Mouse (Mus musculus): Measurements from ENCODE around the gene Klk10. TPM values are rescaled to one million over a fixed set of nuclear protein-coding genes. Genes with fewer than 3 reads are reported as not detected.

Klk10 gene
- polyA plus RNA-seq, 1 experiment from 2014 or later, result 0.20 TPM

GRCm38 (mm10) chr7:43777423-43777822 is 3.4 kb upstream of the Klk10 start:
- no peaks in the 10 kb centered on the region for H3K36me3 ChIP-seq
- DNase-seq (ENCODE audit: low spot score), result peak; percentile 19
- no peak overlapping the region for H3K27ac ChIP-seq

GRCm38 (mm10) chr7:43778176-43778970 is 2.5 kb upstream of the Klk10 start:
- Histone ChIP-seq H3K27ac (no peak overlapping the region), H3K36me3 (no peaks in the 10 kb centered on the region), H3K27me3 (ENCODE audit: low read depth, poor library complexity, severe bottlenecking) (peaks cover 12% of the 10 kb centered on the region), H3K4me3 (no peak overlapping the region), H3K4me1 (peaks cover 11% of the 10 kb centered on the region), H3K9me3 (replicated peaks) (no peaks in the 10 kb centered on the region)
- WGBS, result 92% methylated on average over 10 of the region's 10 CpGs
- peak; percentile 16 for DNase-seq (ENCODE audit: low spot score)

More at GRCm38 (mm10) chr7:43777423-43777822, 3.4 kb upstream of the Klk10 start:
- Histone ChIP-seq H3K27me3 (ENCODE audit: low read depth, poor library complexity, severe bottlenecking) (0 out of 2 replicates have a peak, but pooled peaks cover 4% of the 10 kb centered on the region), H3K9me3 (replicated peaks) (no peaks in the 10 kb centered on the region), H3K4me3 (no peak overlapping the region), H3K4me1 (peaks cover 5% of the 10 kb centered on the region)
- 89% methylated on average over 12 of the region's 12 CpGs for WGBS

DNA sequence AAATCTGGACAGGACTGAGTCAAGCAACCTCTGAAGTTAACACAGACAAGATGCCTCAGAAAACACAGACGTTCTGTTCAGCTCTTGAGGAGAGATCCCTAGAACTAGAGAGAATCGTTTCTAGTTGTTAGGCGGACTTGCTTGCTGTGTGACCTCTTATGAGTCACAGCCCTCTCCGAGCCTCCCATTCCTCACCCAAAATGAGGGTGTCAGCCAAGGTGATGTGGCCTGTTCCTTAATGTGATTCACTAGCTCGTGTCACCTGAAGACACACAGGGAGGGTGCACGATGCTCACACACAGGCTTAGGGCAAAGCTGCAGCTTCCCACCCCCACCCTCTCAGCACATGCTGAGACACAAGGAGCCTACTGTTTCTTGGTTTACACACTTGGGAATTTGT is 594 bp upstream of the Klk10 start:
- H3K4me1 ChIP-seq, result peaks cover 7% of the 10 kb centered on the region
- no peak overlapping the region for H3K27ac ChIP-seq
- H3K9me3 ChIP-seq (replicated peaks), result no peaks in the 10 kb centered on the region
- 75% methylated on average over 6 of the region's 6 CpGs for WGBS
- no peak overlapping the region for H3K4me3 ChIP-seq
- H3K36me3 ChIP-seq, result no peaks in the 10 kb centered on the region
- DNase-seq (ENCODE audit: low spot score), result no peak
- peaks cover 28% of the 10 kb centered on the region for H3K27me3 ChIP-seq (ENCODE audit: low read depth, poor library complexity, severe bottlenecking)

GRCm38 (mm10) chr7:43781541-43781940 is 706 bp downstream of the Klk10 start:
- H3K4me1 ChIP-seq, result peaks cover 6% of the 10 kb centered on the region
- H3K27ac ChIP-seq, result no peak overlapping the region
- DNase-seq (ENCODE audit: low spot score), result no peak
- H3K36me3 ChIP-seq, result no peaks in the 10 kb centered on the region
- H3K9me3 ChIP-seq (replicated peaks), result no peaks in the 10 kb centered on the region
- H3K4me3 ChIP-seq, result no peak overlapping the region
- WGBS, result 85% methylated on average over 11 of the region's 11 CpGs
- H3K27me3 ChIP-seq (ENCODE audit: low read depth, poor library complexity, severe bottlenecking), result peaks cover 28% of the 10 kb centered on the region

- Histone ChIP-seq H3K9me3 (replicated peaks) (no peaks in the 10 kb centered on the region), H3K4me3 (peak overlapping the region; percentile 40), H3K36me3 (no peaks in the 10 kb centered on the region), H3K27ac (peak overlapping the region; percentile 46; the same call in 1 of the 2 replicates), H3K27me3 (ENCODE audit: low read depth, poor library complexity, severe bottlenecking) (peaks cover 28% of the 10 kb centered on the region), H3K4me1 (peaks cover 6% of the 10 kb centered on the region)
- DNase-seq (ENCODE audit: low spot score), result peak; percentile 90
- WGBS, result 10% methylated on average over 36 of the region's 36 CpGs
These were observed 1.7 kb downstream of the Klk10 start for GRCm38 (mm10) chr7:43782275-43783265.

- WGBS, result 88% methylated on average over 1 of the region's 1 CpGs
- H3K4me3 ChIP-seq, result no peak overlapping the region
- no peak for DNase-seq (ENCODE audit: low spot score)
These were observed 4.5 kb downstream of the Klk10 start for GRCm38 (mm10) chr7:43785286-43785685.

GRCm38 (mm10) chr7:43788096-43788495 is 7.3 kb downstream of the Klk10 start:
- Histone ChIP-seq H3K27me3 (ENCODE audit: low read depth, poor library complexity, severe bottlenecking) (peaks cover 19% of the 10 kb centered on the region), H3K27ac (no peak overlapping the region), H3K4me1 (no peaks in the 10 kb centered on the region), H3K9me3 (replicated peaks) (no peaks in the 10 kb centered on the region), H3K4me3 (no peak overlapping the region), H3K36me3 (no peaks in the 10 kb centered on the region)
- no peak for DNase-seq (ENCODE audit: low spot score)
- 75% methylated on average over 3 of the region's 3 CpGs for WGBS

More at GRCm38 (mm10) chr7:43785286-43785685, 4.5 kb downstream of the Klk10 start:
- H3K4me1 ChIP-seq, result peaks cover 6% of the 10 kb centered on the region
- no peak overlapping the region for H3K27ac ChIP-seq
- H3K27me3 ChIP-seq (ENCODE audit: low read depth, poor library complexity, severe bottlenecking), result peaks cover 28% of the 10 kb centered on the region
- no peaks in the 10 kb centered on the region for H3K9me3 ChIP-seq (replicated peaks)
- H3K36me3 ChIP-seq, result no peaks in the 10 kb centered on the region

GRCm38 (mm10) chr7:43789295-43789694 is 8.5 kb downstream of the Klk10 start:
- H3K4me1 ChIP-seq, result no peaks in the 10 kb centered on the region
- 72% methylated on average over 2 of the region's 2 CpGs for WGBS
- no peak overlapping the region for H3K4me3 ChIP-seq
- no peak for DNase-seq (ENCODE audit: low spot score)
- peaks cover 14% of the 10 kb centered on the region for H3K27me3 ChIP-seq (ENCODE audit: low read depth, poor library complexity, severe bottlenecking)
- no peaks in the 10 kb centered on the region for H3K36me3 ChIP-seq
- H3K27ac ChIP-seq, result no peak overlapping the region
- no peaks in the 10 kb centered on the region for H3K9me3 ChIP-seq (replicated peaks)

DNA sequence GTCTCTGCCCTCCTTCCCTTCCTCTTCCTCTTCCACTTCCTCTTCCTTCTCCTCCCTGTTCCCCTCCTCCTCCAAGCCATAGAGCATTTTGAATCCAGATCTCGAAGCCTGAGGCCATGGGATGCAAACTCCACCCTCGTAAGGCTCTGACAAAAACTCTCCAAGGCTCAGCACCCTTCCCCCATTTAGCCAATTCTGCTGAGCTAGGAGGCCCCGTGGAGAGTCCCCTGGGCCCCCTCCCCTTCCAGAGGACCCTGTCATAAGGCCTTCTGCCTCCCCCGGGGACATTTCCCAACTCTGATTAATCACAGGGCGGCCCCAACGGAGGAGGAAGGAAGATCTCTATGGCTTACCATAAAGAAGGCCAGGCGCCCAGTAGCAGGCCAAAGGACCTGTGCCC is 10.8 kb downstream of the Klk10 start, which contains the start of gene Klk9:
TSS of gene Klk9 (plus strand) at position 301 of the 400 bp plus-strand sequence.
- Histone ChIP-seq H3K4me1 (peaks cover 3% of the 10 kb centered on the region), H3K4me3 (no peak within 1 kb of the TSS), H3K27ac (no peak within 1 kb of the TSS), H3K36me3 (no peaks in the 10 kb centered on the region), H3K9me3 (replicated peaks) (no peaks in the 10 kb centered on the region), H3K27me3 (ENCODE audit: low read depth, poor library complexity, severe bottlenecking) (peaks cover 30% of the 10 kb centered on the region)
- WGBS, result 75% methylated on average over 7 of the region's 7 CpGs
- no peak for DNase-seq (ENCODE audit: low spot score)

DNA sequence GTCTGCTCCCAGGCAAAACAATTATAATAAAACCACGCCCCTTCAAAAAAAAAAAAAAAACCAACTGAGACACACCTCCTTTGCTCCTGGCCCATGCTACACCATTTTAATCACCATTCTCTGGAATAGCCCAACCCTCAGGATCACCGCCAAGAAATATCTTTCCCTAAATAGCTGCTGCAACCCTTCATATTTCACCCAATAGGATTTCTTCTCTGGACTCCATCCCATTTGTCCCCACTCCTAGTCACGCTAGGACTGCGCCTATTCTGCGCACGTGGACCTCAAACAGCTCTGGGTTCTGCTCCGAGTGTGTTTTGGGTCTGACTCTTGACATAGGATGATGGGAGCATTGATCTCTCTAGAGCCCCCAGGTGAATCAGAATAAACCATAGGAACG is 15.5 kb downstream of the Klk10 start:
- Histone ChIP-seq H3K27ac (no peak overlapping the region), H3K4me1 (peaks cover 16% of the 10 kb centered on the region), H3K9me3 (replicated peaks) (no peaks in the 10 kb centered on the region), H3K36me3 (no peaks in the 10 kb centered on the region), H3K27me3 (ENCODE audit: low read depth, poor library complexity, severe bottlenecking) (peaks cover 54% of the 10 kb centered on the region), H3K4me3 (peak overlapping the region; percentile 56)
- 8% methylated on average over 8 of the region's 8 CpGs for WGBS
- DNase-seq (ENCODE audit: low spot score), result no peak

DNA sequence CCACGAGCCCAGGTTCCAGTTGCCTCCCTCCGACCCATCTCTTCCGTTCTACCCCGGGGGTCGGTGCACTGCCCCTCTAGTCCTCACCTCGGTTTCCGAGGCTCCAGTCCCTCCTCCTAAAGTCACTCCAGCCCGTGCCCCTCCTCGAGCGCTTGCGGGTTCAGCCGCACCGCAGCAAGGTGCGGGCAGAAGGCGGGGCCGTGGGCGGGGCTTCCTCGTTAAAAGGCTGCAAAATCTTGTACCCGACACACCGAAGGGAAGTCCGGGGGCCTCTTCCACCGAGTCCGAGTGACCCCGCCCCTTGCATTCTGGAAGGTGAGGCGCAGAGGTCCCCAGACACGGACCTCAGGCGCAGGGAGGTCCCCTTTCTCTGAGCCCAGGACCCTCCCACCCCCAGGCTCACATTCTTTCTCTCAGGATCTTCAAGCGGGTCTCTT is 16.5 kb downstream of the Klk10 start, which contains the start of gene Klk8:
TSS of gene Klk8 (plus strand) at position 245 of the 437 bp plus-strand sequence.
- Histone ChIP-seq H3K4me3 (peak within 1 kb of the TSS; percentile 56), H3K9me3 (replicated peaks) (no peaks in the 10 kb centered on the region), H3K27me3 (ENCODE audit: low read depth, poor library complexity, severe bottlenecking) (peaks cover 54% of the 10 kb centered on the region), H3K4me1 (peaks cover 16% of the 10 kb centered on the region), H3K27ac (no peak within 1 kb of the TSS; the same call in 1 of the 2 replicates), H3K36me3 (no peaks in the 10 kb centered on the region)
- under 1% methylated on average over 28 of the region's 28 CpGs for WGBS
- DNase-seq (ENCODE audit: low spot score), result peak; percentile 56

- Histone ChIP-seq H3K27me3 (ENCODE audit: low read depth, poor library complexity, severe bottlenecking) (peaks cover 54% of the 10 kb centered on the region), H3K4me3 (peak overlapping the region; percentile 56), H3K36me3 (no peaks in the 10 kb centered on the region), H3K9me3 (replicated peaks) (no peaks in the 10 kb centered on the region), H3K4me1 (peaks cover 16% of the 10 kb centered on the region), H3K27ac (no peak overlapping the region)
- DNase-seq (ENCODE audit: low spot score), result no peak
- 40% methylated on average over 13 of the region's 13 CpGs for WGBS
These were observed 17.1 kb downstream of the Klk10 start for GRCm38 (mm10) chr7:43797844-43798462.

All from limb, embryonic 10.5 days (tissue).